Mouse (Mus musculus) MEL (cell line): ENCODE measurements around the gene Josd2.

Experiments used
- CHD1 ChIP-seq: IDR thresholded peaks from 2 replicates; pipeline ENCODE4 v1.6.1; 2012; ENCODE audit warnings: low read depth, mild to moderate bottlenecking, inconsistent platforms, low read length, improper control_type of control experiment
- CTCF ChIP-seq, 3 experiments: IDR thresholded peaks in 2 of 3; conservative IDR thresholded peaks in 1 of 3; 2 replicates each; pipeline ENCODE4 v1.5.1; 2011 to 2012; ENCODE audit warnings: low read length in 3 of 3, low read depth in 2 of 3, mild to moderate bottlenecking in 2 of 3, improper control_type of control experiment in 1 of 3, inconsistent platforms in 1 of 3, mixed read lengths in 1 of 3, moderate library complexity in 1 of 3; ENCODE audit not compliant: control insufficient read depth in 1 of 3, insufficient read depth in 1 of 3, poor library complexity in 1 of 3, severe bottlenecking in 1 of 3
- EP300 ChIP-seq, 2 experiments: IDR thresholded peaks; 2 replicates each; pipeline ENCODE4 v1.6.1; 2011; ENCODE audit warnings: improper control_type of control experiment in 2 of 2, low read length in 2 of 2, low read depth in 1 of 2, mild to moderate bottlenecking in 1 of 2
- GATA1 ChIP-seq: IDR thresholded peaks from 2 replicates; pipeline ENCODE4 v1.6.1; 2011; ENCODE audit warnings: low read depth, low read length, improper control_type of control experiment
- MAZ ChIP-seq: IDR thresholded peaks from 2 replicates; pipeline ENCODE4 v1.6.1; 2012; ENCODE audit warnings: low read depth, mild to moderate bottlenecking, inconsistent platforms, low read length, improper control_type of control experiment
- MYB ChIP-seq: IDR thresholded peaks from 2 replicates; pipeline ENCODE4 v1.6.1; 2011; ENCODE audit warnings: mild to moderate bottlenecking, low read depth, low read length, improper control_type of control experiment
- POLR2A ChIP-seq, 2 experiments: IDR thresholded peaks; 2 replicates each; pipeline ENCODE4 v1.6.1; 2011 to 2012; ENCODE audit warnings: low read length in 2 of 2, mild to moderate bottlenecking in 2 of 2, control low read depth in 1 of 2, improper control_type of control experiment in 1 of 2, low read depth in 1 of 2, moderate library complexity in 1 of 2; ENCODE audit not compliant: control insufficient read depth in 1 of 2, insufficient read depth in 1 of 2, poor library complexity in 1 of 2
- RCOR1 ChIP-seq: IDR thresholded peaks from 2 replicates; pipeline ENCODE4 v1.6.1; 2012; ENCODE audit warnings: low read depth, mild to moderate bottlenecking, inconsistent platforms, low read length, improper control_type of control experiment
- SMC3 ChIP-seq: IDR thresholded peaks from 2 replicates; pipeline ENCODE4 v1.6.1; 2011; ENCODE audit warnings: low read depth, low read length, improper control_type of control experiment
- TAL1 ChIP-seq: IDR thresholded peaks from 2 replicates; pipeline ENCODE4 v1.6.1; 2012; ENCODE audit warnings: mild to moderate bottlenecking, inconsistent platforms, low read length, moderate library complexity, mixed read lengths
- USF1 ChIP-seq: IDR thresholded peaks from 2 replicates; pipeline ENCODE4 v1.6.1; 2014; ENCODE audit warnings: low read depth, mild to moderate bottlenecking, inconsistent platforms, low read length, improper control_type of control experiment, moderate library complexity
- ZC3H11A ChIP-seq: IDR thresholded peaks from 2 replicates; pipeline ENCODE4 v1.6.1; 2012; ENCODE audit warnings: low read depth, mild to moderate bottlenecking, inconsistent platforms, low read length, improper control_type of control experiment
- ZNF384 ChIP-seq: IDR thresholded peaks from 2 replicates; pipeline ENCODE4 v1.6.1; 2012; ENCODE audit warnings: low read depth, mild to moderate bottlenecking, inconsistent platforms, low read length, improper control_type of control experiment

DNA sequence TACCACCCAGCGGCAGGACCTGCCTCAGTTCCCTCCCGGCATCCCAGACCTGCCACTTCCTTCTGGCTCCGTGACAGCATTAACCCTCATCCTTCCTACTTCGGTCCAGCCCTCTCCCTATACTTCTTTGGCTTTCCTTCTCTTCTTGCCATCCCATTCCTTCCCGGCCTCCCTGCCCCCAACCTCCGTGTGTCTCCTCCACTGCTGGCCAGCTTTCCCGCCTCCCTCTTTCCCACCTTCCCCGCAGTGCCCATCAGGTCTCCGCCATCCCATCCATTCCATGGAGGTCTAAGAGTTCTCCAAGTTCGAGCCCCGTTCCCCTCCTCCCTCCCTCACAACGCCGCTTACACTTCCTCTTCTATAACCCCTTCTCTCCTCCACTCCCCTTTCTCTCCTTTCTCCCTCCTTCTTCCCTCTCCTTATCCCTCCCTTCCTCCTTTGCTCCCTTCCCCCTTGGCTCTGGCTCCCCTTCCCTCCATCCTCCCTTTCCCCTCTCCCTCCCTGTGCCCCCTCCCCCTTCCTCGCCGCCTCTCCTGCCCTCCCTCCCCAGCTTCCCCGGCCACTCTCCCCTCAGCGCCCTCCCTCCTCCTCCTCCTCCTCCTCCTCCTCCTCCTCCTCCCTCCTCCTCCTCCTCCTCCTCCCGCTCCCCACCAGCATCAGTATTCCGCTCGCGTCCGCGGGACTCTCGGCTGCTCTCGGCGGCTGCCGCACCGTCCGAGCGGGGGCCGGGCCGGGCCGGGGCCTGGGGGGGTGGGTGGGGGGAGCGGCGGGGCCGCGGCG is 39.4 kb upstream of the Josd2 start:
- TF ChIP-seq EP300 (IDR thresholded peaks at IDR 0.05; ENCODE audit: low read depth in 1 of 2, low read length in 2 of 2), result no peak
- TF ChIP-seq CHD1, result no peak
- TF ChIP-seq TAL1, result no peak
- TF ChIP-seq ZNF384, result no peak
- TF ChIP-seq ZC3H11A, result no peak
- TF ChIP-seq POLR2A (IDR thresholded peaks at IDR 0.05; ENCODE audit: control insufficient read depth in 1 of 2, insufficient read depth in 1 of 2, low read depth in 1 of 2, low read length in 2 of 2, poor library complexity in 1 of 2), result no peak
- TF ChIP-seq SMC3, result no peak
- no peak for TF ChIP-seq CTCF (IDR thresholded peaks at IDR 0.05 in 2 of 3, conservative IDR thresholded peaks at IDR 0.05 in 1 of 3; ENCODE audit: control insufficient read depth in 1 of 3, insufficient read depth in 1 of 3, low read depth in 2 of 3, low read length in 3 of 3, poor library complexity in 1 of 3, severe bottlenecking in 1 of 3)
- no peak for TF ChIP-seq MAZ
- TF ChIP-seq RCOR1, result no peak
- TF ChIP-seq GATA1, result no peak
- TF ChIP-seq MYB, result no peak
- TF ChIP-seq USF1, result no peak
